Mouse (Mus musculus) MEL (cell line): Measurements from ENCODE around the gene Lbp. TPM values are rescaled to one million over a fixed set of nuclear protein-coding genes. Genes with fewer than 3 reads are reported as not detected.

Experiments used
- DNase-seq: peaks from one replicate; pipeline ENCODE4 v3.0.0; 2011; ENCODE audit warnings: low read depth, low spot score
- H3K27ac ChIP-seq: 2 replicates; pipeline ENCODE4 v1.5.1; 2012; ENCODE audit warnings: low read depth, mild to moderate bottlenecking, control low read depth, low read length, moderate library complexity; ENCODE audit not compliant: control insufficient read depth
- H3K27me3 ChIP-seq, 2 experiments: fragments of 150-350 bp in 1 of 2; sonication (generic) in 1 of 2; 2 replicates each; pipeline ENCODE4 v1.6.1; 2012; ENCODE audit warnings: low read length in 2 of 2, mild to moderate bottlenecking in 2 of 2, improper control_type of control experiment in 1 of 2, moderate library complexity in 1 of 2; ENCODE audit not compliant: insufficient read depth in 2 of 2, control insufficient read depth in 1 of 2
- H3K36me3 ChIP-seq, 2 experiments: 2 replicates each; pipeline ENCODE4 v1.6.1; 2012 to 2014; ENCODE audit warnings: low read length in 2 of 2, improper control_type of control experiment in 1 of 2, inconsistent platforms in 1 of 2, mild to moderate bottlenecking in 1 of 2; ENCODE audit not compliant: insufficient read depth in 2 of 2, control insufficient read depth in 1 of 2
- H3K4me1 ChIP-seq, 2 experiments: fragments of 150-350 bp in 1 of 2; sonication (generic) in 1 of 2; 2 replicates each; pipeline ENCODE4 v1.6.1; 2012; ENCODE audit warnings: low read length in 2 of 2, improper control_type of control experiment in 1 of 2, mild to moderate bottlenecking in 1 of 2; ENCODE audit not compliant: insufficient read depth in 2 of 2, control insufficient read depth in 1 of 2
- H3K4me3 ChIP-seq, 2 experiments: fragments of 150-350 bp in 1 of 2; sonication (generic) in 1 of 2; 2 replicates each; pipeline ENCODE4 v1.5.1; 2012; ENCODE audit warnings: low read depth in 2 of 2, low read length in 2 of 2, mild to moderate bottlenecking in 2 of 2, moderate library complexity in 2 of 2, control low read depth in 1 of 2, improper control_type of control experiment in 1 of 2; ENCODE audit not compliant: control insufficient read depth in 1 of 2, insufficient read depth in 1 of 2
- H3K79me2 ChIP-seq: 2 replicates; pipeline ENCODE4 v1.6.1; 2012; ENCODE audit warnings: mild to moderate bottlenecking, low read length, moderate library complexity; ENCODE audit not compliant: control insufficient read depth, poor library complexity, insufficient read depth
- H3K9ac ChIP-seq: 2 replicates; pipeline ENCODE4 v1.6.1; 2012; ENCODE audit warnings: low read depth, mild to moderate bottlenecking, control low read depth, low read length, moderate library complexity; ENCODE audit not compliant: control insufficient read depth, poor library complexity, severe bottlenecking
- H3K9me3 ChIP-seq: fragments of 150-350 bp; sonication (generic); replicated peaks from 2 replicates; pipeline ENCODE4 v1.6.1; 2012; ENCODE audit warnings: mild to moderate bottlenecking, low read length, improper control_type of control experiment, moderate library complexity; ENCODE audit not compliant: insufficient read depth
- E2F4 ChIP-seq: IDR thresholded peaks from 2 replicates; pipeline ENCODE4 v1.6.1; 2011; ENCODE audit warnings: low read depth, low read length, improper control_type of control experiment, borderline replicate concordance
- EP300 ChIP-seq, 2 experiments: IDR thresholded peaks; 2 replicates each; pipeline ENCODE4 v1.6.1; 2011; ENCODE audit warnings: improper control_type of control experiment in 2 of 2, low read length in 2 of 2, low read depth in 1 of 2, mild to moderate bottlenecking in 1 of 2
- GABPA ChIP-seq: IDR thresholded peaks from 2 replicates; pipeline ENCODE4 v1.6.1; 2012; ENCODE audit warnings: low read depth, mild to moderate bottlenecking, inconsistent platforms, low read length, improper control_type of control experiment, moderate library complexity
- GATA1 ChIP-seq: IDR thresholded peaks from 2 replicates; pipeline ENCODE4 v1.6.1; 2011; ENCODE audit warnings: low read depth, low read length, improper control_type of control experiment
- MXI1 ChIP-seq: IDR thresholded peaks from 2 replicates; pipeline ENCODE4 v1.6.1; 2011; ENCODE audit warnings: mild to moderate bottlenecking, low read depth, low read length, improper control_type of control experiment
- NELFE ChIP-seq: IDR thresholded peaks from 2 replicates; pipeline ENCODE4 v1.6.1; 2011; ENCODE audit warnings: low read depth, low read length, improper control_type of control experiment
- RCOR1 ChIP-seq: IDR thresholded peaks from 2 replicates; pipeline ENCODE4 v1.6.1; 2012; ENCODE audit warnings: low read depth, mild to moderate bottlenecking, inconsistent platforms, low read length, improper control_type of control experiment
- SIN3A ChIP-seq: IDR thresholded peaks from 2 replicates; pipeline ENCODE4 v1.6.1; 2012; ENCODE audit warnings: low read length, improper control_type of control experiment, inconsistent platforms
- TAL1 ChIP-seq: IDR thresholded peaks from 2 replicates; pipeline ENCODE4 v1.6.1; 2012; ENCODE audit warnings: mild to moderate bottlenecking, inconsistent platforms, low read length, moderate library complexity, mixed read lengths
- UBTF ChIP-seq: IDR thresholded peaks from 2 replicates; pipeline ENCODE4 v1.6.1; 2012; ENCODE audit warnings: low read depth, mild to moderate bottlenecking, inconsistent platforms, low read length, improper control_type of control experiment, moderate library complexity, borderline replicate concordance; ENCODE audit not compliant: insufficient read depth
- USF2 ChIP-seq, 2 experiments: IDR thresholded peaks; 2 replicates each; pipeline ENCODE4 v1.6.1; 2011 to 2012; ENCODE audit warnings: improper control_type of control experiment in 2 of 2, low read length in 2 of 2, borderline replicate concordance in 1 of 2, inconsistent platforms in 1 of 2, low read depth in 1 of 2, mild to moderate bottlenecking in 1 of 2; ENCODE audit not compliant: insufficient read depth in 1 of 2
- ZMIZ1 ChIP-seq: IDR thresholded peaks from 2 replicates; pipeline ENCODE4 v1.6.1; 2012; ENCODE audit warnings: low read depth, mild to moderate bottlenecking, inconsistent platforms, low read length, improper control_type of control experiment, moderate library complexity
- ZNF384 ChIP-seq: IDR thresholded peaks from 2 replicates; pipeline ENCODE4 v1.6.1; 2012; ENCODE audit warnings: low read depth, mild to moderate bottlenecking, inconsistent platforms, low read length, improper control_type of control experiment
- polyA plus RNA-seq, 2 experiments: library from polyadenylated mRNA; stranded (reverse) in 1 of 2; unstranded in 1 of 2; fragments of >175 nt in 1 of 2; fragments of >200 nt in 1 of 2; gene quantifications; 2 replicates each; pipeline versions ENCODE4 v1.2.1 to v1.2.4; 2012; ENCODE audit warnings: low replicate concordance in 2 of 2, low read depth in 1 of 2; ENCODE audit not compliant: insufficient read length in 2 of 2, insufficient read depth in 1 of 2, missing spikeins in 1 of 2
- total RNA-seq: library from RNA; depleted of rRNA; stranded (reverse); fragments of 300-350 nt; gene quantifications from 2 replicates; pipeline ENCODE4 v1.2.3, GENCODE M21; 2012

Lbp gene
- total and polyA plus RNA-seq, 3 experiments: not detected

GRCm38 (mm10) chr2:158365099-158365850 lies 59.0 kb downstream of the Lbp start:
- Histone ChIP-seq H3K4me3 (no peak overlapping the region), H3K27ac (no peak overlapping the region), H3K9me3 (no peaks in the 10 kb centered on the region), H3K27me3 (no peaks in the 10 kb centered on the region), H3K36me3 (no peaks in the 10 kb centered on the region; a peak in 2 of 4 replicates), H3K79me2 (peaks cover 11% of the 10 kb centered on the region), H3K4me1 (peaks cover 2 to 6% of the 10 kb centered on the region in 2 experiments; a peak in 3 of 4 replicates), H3K9ac (no peak overlapping the region)
- DNase-seq: no peak
- TF ChIP-seq UBTF (no peak), GABPA (no peak), SIN3A (no peak), NELFE (no peak), E2F4 (no peak), TAL1 (no peak), ZNF384 (no peak), MXI1 (no peak), USF2 (IDR thresholded peaks at IDR 0.05; ENCODE audit: borderline replicate concordance in 1 of 2, insufficient read depth in 1 of 2, low read depth in 1 of 2, low read length in 2 of 2) (no peak), RCOR1 (no peak)
- TF ChIP-seq, all 39 proteins: peak for 0

- H3K79me2 ChIP-seq: no peaks in the 10 kb centered on the region
- H3K27ac ChIP-seq: no peak overlapping the region
- no peak overlapping the region for H3K4me3 ChIP-seq
- no peaks in the 10 kb centered on the region for H3K27me3 ChIP-seq
- H3K36me3 ChIP-seq: peaks cover 0 to under 1% of the 10 kb centered on the region in 2 experiments; a peak in 2 of 4 replicates
- H3K9me3 ChIP-seq: no peaks in the 10 kb centered on the region
- peak; percentile 33; the same call in 1 of the 2 replicates for TF ChIP-seq GATA1
- no peak for TF ChIP-seq ZMIZ1
- TF ChIP-seq MXI1: no peak
- no peak for TF ChIP-seq SIN3A
- TF ChIP-seq EP300 (IDR thresholded peaks at IDR 0.05; ENCODE audit: low read depth in 1 of 2, low read length in 2 of 2): peak in 1 of 2 experiments; percentile 14; a peak in 1 of 4 replicates
- TF ChIP-seq, all 39 proteins: peak for 2
- Histone ChIP-seq H3K9ac (no peak overlapping the region), H3K4me1 (peaks cover 2 to 6% of the 10 kb centered on the region in 2 experiments; a peak in 2 of 4 replicates)
- DNase-seq: peak; percentile 37
These were observed 61.4 kb downstream of the Lbp start for GRCm38 (mm10) chr2:158367654-158368053.
